In genomic region chr7:126702861-126703756, GRCm38 (mm10) we compare ENCODE assay signal across 9 mouse cellular contexts. TPM values are rescaled to one million over a fixed set of nuclear protein-coding genes. Genes with fewer than 3 reads are reported as not detected.
DNase-seq lines count a peak whose midpoint lies in the region; ATAC-seq and TF ChIP-seq lines count a peak whose summit lies in the region.
"Had no signal": no experiment of that assay in that cellular context is flagged by ENCODE, and none has a peak within 500 bp of the region (broad histone marks: within the 10 kb centered on the region; RNA-seq: fewer than 3 reads in every experiment).

No protein-coding gene starts in this region.

- no peak for TF ChIP-seq CTCF in layer of hippocampus, adult 2 months (conservative IDR thresholded peaks at IDR 0.05)
- no peak for TF ChIP-seq CTCF in hindbrain, postnatal 0 days (IDR thresholded peaks at IDR 0.05; ENCODE audit: low read depth)

- H3K36me3 ChIP-seq in hindbrain, postnatal 0 days (ENCODE audit: insufficient read depth, low read length), result peaks cover 10% of the 10 kb centered on the region; the same call in 1 of the 2 replicates
- H3K36me3 ChIP-seq in neural tube, embryonic 12.5 days, result peaks cover 21% of the 10 kb centered on the region

- H3K27ac ChIP-seq in layer of hippocampus, adult 2 months, result peak overlapping the region; percentile 97
- H3K27ac ChIP-seq in hindbrain, postnatal 0 days, result peak overlapping the region; percentile 91
- H3K27ac ChIP-seq in neural tube, embryonic 12.5 days, result no peak overlapping the region

- DNase-seq in layer of hippocampus, adult 2 months (ENCODE audit: low spot score in 2 of 2), result no peak
- DNase-seq in layer of hippocampus, postnatal 25 days (ENCODE audit: extremely low spot score in 1 of 2, low spot score in 1 of 2), result no peak
- DNase-seq in cerebellum, postnatal 10 days, result peak; percentile 77 to 80
- DNase-seq in hindbrain, postnatal 0 days (ENCODE audit: low spot score), result peak; percentile 37
- DNase-seq in urinary bladder, adult 2 months (ENCODE audit: low spot score), result no peak
- DNase-seq in left cerebral cortex, adult 9 months (ENCODE audit: low spot score in 2 of 2), result no peak
- DNase-seq in embryo, embryonic 11 days, result no peak

- H3K27me3 ChIP-seq in hindbrain, postnatal 0 days (ENCODE audit: insufficient read depth, low read length), result no peaks in the 10 kb centered on the region
- H3K27me3 ChIP-seq in neural tube, embryonic 12.5 days (replicated peaks), result peaks cover 28% of the 10 kb centered on the region; the same call in 1 of the 2 replicates

- H3K4me1 ChIP-seq in hindbrain, postnatal 0 days (ENCODE audit: insufficient read depth, low read length), result peaks cover 19% of the 10 kb centered on the region
- peaks cover 27% of the 10 kb centered on the region for H3K4me1 ChIP-seq in neural tube, embryonic 12.5 days

- H3K9me3 ChIP-seq in hindbrain, postnatal 0 days (ENCODE audit: low read length), result no peaks in the 10 kb centered on the region
- H3K9me3 ChIP-seq in neural tube, embryonic 12.5 days, result no peaks in the 10 kb centered on the region

- no peak for ATAC-seq in hindbrain, postnatal 0 days
- ATAC-seq in neural tube, embryonic 12.5 days (ENCODE audit: low FRiP score, low read depth), result no peak

- peak overlapping the region; percentile 74 for H3K4me2 ChIP-seq in hindbrain, postnatal 0 days (ENCODE audit: low read depth, low read length)
- peak overlapping the region; percentile 94 for H3K4me2 ChIP-seq in neural tube, embryonic 12.5 days (replicated peaks)

- peak overlapping the region; percentile 81 for H3K9ac ChIP-seq in hindbrain, postnatal 0 days (replicated peaks; ENCODE audit: low read length)
- peak overlapping the region; percentile 77 for H3K9ac ChIP-seq in neural tube, embryonic 12.5 days

- 73% methylated on average over 12 of the region's 12 CpGs for WGBS in hindbrain, postnatal 0 days
- WGBS in neural tube, embryonic 12.5 days, result 82% methylated on average over 12 of the region's 12 CpGs

- peak overlapping the region; percentile 76 for H3K4me3 ChIP-seq in layer of hippocampus, adult 2 months
- H3K4me3 ChIP-seq in hindbrain, postnatal 0 days (ENCODE audit: low read length), result peak overlapping the region; percentile 72
- peak overlapping the region; percentile 56 for H3K4me3 ChIP-seq in neural tube, embryonic 12.5 days
- H3K4me3 ChIP-seq: myocyte had no signal

RNA-seq across cellular contexts. Expression of gene Coro1a, which starts 4.5 kb away (rescaled TPM):
- total RNA-seq in layer of hippocampus, adult 2 months (2021), result 100 to 1,000 TPM; 130 to 135 TPM
- 100 to 1,000 TPM; 129 to 139 TPM for total RNA-seq in layer of hippocampus, postnatal 25 days (2021)
- 113 and 150 TPM in 2 replicates for total RNA-seq in hindbrain, postnatal 0 days (2014; rRNA removed)
- polyA plus RNA-seq in hindbrain, postnatal 0 days (2015; fragmentation: Nextera tagmentation; extraction: Ambion mirVana), result 88.1 and 93.7 TPM in 2 replicates
- 70.5 and 71.5 TPM in 2 replicates for polyA plus RNA-seq in neural tube, embryonic 12.5 days (2016; fragmentation: Nextera tagmentation; extraction: Ambion mirVana)
- polyA plus RNA-seq in urinary bladder, adult 2 months (2012; rRNA removed), result 34.8 and 39.4 TPM in 2 replicates

RNA-seq across cellular contexts. Expression of gene Slx1b, which starts 7.5 kb away (rescaled TPM):
- total RNA-seq in layer of hippocampus, adult 2 months (2021), result 10 to 100 TPM; 18.9 to 22.3 TPM
- 10 to 100 TPM; 16.4 to 19.4 TPM for total RNA-seq in layer of hippocampus, postnatal 25 days (2021)
- total RNA-seq in hindbrain, postnatal 0 days (2014; rRNA removed), result 17.0 and 17.6 TPM in 2 replicates
- 8.6 and 9.3 TPM in 2 replicates for polyA plus RNA-seq in hindbrain, postnatal 0 days (2015; fragmentation: Nextera tagmentation; extraction: Ambion mirVana)
- polyA plus RNA-seq in neural tube, embryonic 12.5 days (2016; fragmentation: Nextera tagmentation; extraction: Ambion mirVana), result 17.9 and 19.0 TPM in 2 replicates
- 19.3 and 22.5 TPM in 2 replicates for polyA plus RNA-seq in urinary bladder, adult 2 months (2012; rRNA removed)

RNA-seq across cellular contexts. Expression of gene Bola2, which starts 7.9 kb away (rescaled TPM):
- 100 to 1,000 TPM; 103 to 112 TPM for total RNA-seq in layer of hippocampus, adult 2 months (2021)
- total RNA-seq in layer of hippocampus, postnatal 25 days (2021), result 100 to 1,000 TPM; 104 to 112 TPM
- total RNA-seq in hindbrain, postnatal 0 days (2014; rRNA removed), result 67.1 and 122 TPM in 2 replicates
- polyA plus RNA-seq in hindbrain, postnatal 0 days (2015; fragmentation: Nextera tagmentation; extraction: Ambion mirVana), result 164 and 172 TPM in 2 replicates
- 160 and 164 TPM in 2 replicates for polyA plus RNA-seq in neural tube, embryonic 12.5 days (2016; fragmentation: Nextera tagmentation; extraction: Ambion mirVana)
- 32.6 and 37.6 TPM in 2 replicates for polyA plus RNA-seq in urinary bladder, adult 2 months (2012; rRNA removed)

RNA-seq across cellular contexts. Expression of gene Sult1a1, which starts 26.9 kb away (rescaled TPM):
- total RNA-seq in layer of hippocampus, adult 2 months (2021), result 1 to 10 TPM; 9.1 to 9.4 TPM
- total RNA-seq in layer of hippocampus, postnatal 25 days (2021), result 10 to 100 TPM in 1 of 2 experiments, 1 to 10 TPM in 1; 9.5 to 11.1 TPM
- total RNA-seq in hindbrain, postnatal 0 days (2014; rRNA removed), result 22.1 and 34.8 TPM in 2 replicates
- 19.4 and 22.4 TPM in 2 replicates for polyA plus RNA-seq in hindbrain, postnatal 0 days (2015; fragmentation: Nextera tagmentation; extraction: Ambion mirVana)
- polyA plus RNA-seq in neural tube, embryonic 12.5 days (2016; fragmentation: Nextera tagmentation; extraction: Ambion mirVana), result 0.54 and 0.79 TPM in 2 replicates
- 28.5 and 29.2 TPM in 2 replicates for polyA plus RNA-seq in urinary bladder, adult 2 months (2012; rRNA removed)
- polyA plus RNA-seq: myocyte had no signal

RNA-seq across cellular contexts. Expression of gene Sgf29, which starts 54.0 kb away (rescaled TPM):
- total RNA-seq in layer of hippocampus, adult 2 months (2021), result 10 to 100 TPM; 27.8 to 28.4 TPM
- 10 to 100 TPM; 30.5 to 35.1 TPM for total RNA-seq in layer of hippocampus, postnatal 25 days (2021)
- 35.1 and 36.3 TPM in 2 replicates for total RNA-seq in hindbrain, postnatal 0 days (2014; rRNA removed)
- 47.0 and 49.9 TPM in 2 replicates for polyA plus RNA-seq in hindbrain, postnatal 0 days (2015; fragmentation: Nextera tagmentation; extraction: Ambion mirVana)
- 40.0 and 53.2 TPM in 2 replicates for polyA plus RNA-seq in neural tube, embryonic 12.5 days (2016; fragmentation: Nextera tagmentation; extraction: Ambion mirVana)
- 24.5 and 27.7 TPM in 2 replicates for polyA plus RNA-seq in urinary bladder, adult 2 months (2012; rRNA removed)

Comparison
In these comparisons a context has a peak if more than half of its experiments do, and no peak if none do; other contexts are left out.
1. DNase-seq: peak in cerebellum, postnatal 10 days (2 of 2) and hindbrain, postnatal 0 days (single experiment); none in layer of hippocampus, adult 2 months (0 of 2), layer of hippocampus, postnatal 25 days (0 of 2), urinary bladder, adult 2 months (single experiment), left cerebral cortex, adult 9 months (0 of 2) and embryo, embryonic 11 days (single experiment).
2. Peak in every context shown above with its lines, with median percentiles within 50 percentile points of each other: H3K4me3 ChIP-seq.